Mouse (Mus musculus): ENCODE data around the gene Fam208a. TPM values are rescaled to one million over a fixed set of nuclear protein-coding genes. Genes with fewer than 3 reads are reported as not detected.

Fam208a gene
- total RNA-seq, 1 experiment: 51.8 TPM

DNA sequence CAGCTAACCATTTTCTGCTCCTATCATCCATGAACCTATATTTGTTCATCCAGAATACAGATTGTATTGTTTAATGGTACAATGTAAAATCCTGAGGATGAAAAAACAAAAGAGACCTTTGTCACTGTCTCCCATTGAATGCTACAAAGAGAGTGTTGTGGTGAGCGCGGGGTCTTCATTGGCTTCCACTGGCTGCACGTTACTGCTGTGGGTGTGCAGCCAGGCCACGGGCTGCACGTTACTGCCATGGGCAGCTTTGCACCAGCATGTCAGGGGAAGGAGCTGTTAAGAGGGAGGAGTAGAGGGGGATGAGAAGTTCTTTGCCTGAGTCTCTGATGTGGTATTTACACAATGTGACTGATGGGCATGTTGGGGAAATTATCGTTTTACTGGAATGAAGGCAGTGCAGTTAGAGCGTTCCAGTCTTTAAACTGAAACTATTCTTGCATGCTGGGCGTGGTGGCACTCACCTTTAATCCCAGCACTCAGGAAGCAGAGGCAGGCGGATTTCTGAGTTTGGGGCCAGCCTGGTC, 36.8 kb upstream of the Fam208a start:
- no peak overlapping the region for H3K4me3 ChIP-seq (ENCODE audit: insufficient read depth in 1 of 2, low read depth in 1 of 2, low read length in 2 of 2, poor library complexity in 1 of 2, severe bottlenecking in 1 of 2)
- H3K9me3 ChIP-seq (ENCODE audit: control insufficient read depth, insufficient read depth, low read depth, low read length): no peaks in the 10 kb centered on the region
- no peak overlapping the region for H3K27ac ChIP-seq (ENCODE audit: insufficient read depth, low read depth, low read length, poor library complexity, severe bottlenecking)
- in situ Hi-C loops (cut with MboI; ENCODE audit: low sequenced_read_pairs in 2 of 2, unreplicated experiment in 2 of 2): no loop called here
- H3K9ac ChIP-seq (ENCODE audit: insufficient read depth, low read depth, low read length, poor library complexity, severe bottlenecking): no peak overlapping the region
- H3K36me3 ChIP-seq (ENCODE audit: control insufficient read depth, insufficient read depth, low read length, poor library complexity, severe bottlenecking): peaks cover 6% of the 10 kb centered on the region; the same call in 1 of the 2 replicates
- TF ChIP-seq CHD2 (IDR thresholded peaks at IDR 0.05; ENCODE audit: low read depth, low read length) (no peak), ZNF384 (IDR thresholded peaks at IDR 0.05; ENCODE audit: low read depth, low read length) (no peak), HCFC1 (IDR thresholded peaks at IDR 0.05; ENCODE audit: borderline replicate concordance, insufficient read depth, low read length) (no peak), ZC3H11A (IDR thresholded peaks at IDR 0.05; ENCODE audit: borderline replicate concordance, low read depth, low read length) (no peak), MAFK (IDR thresholded peaks at IDR 0.05; ENCODE audit: insufficient read depth, low read depth, low read length) (no peak)
- DNase-seq (ENCODE audit: low read depth, low spot score): no peak
- H3K4me1 ChIP-seq (ENCODE audit: control insufficient read depth in 2 of 2, insufficient read depth in 2 of 2, low read length in 2 of 2, poor library complexity in 1 of 2): peaks cover 0 to 6% of the 10 kb centered on the region in 2 experiments; a peak in 1 of 4 replicates

DNA sequence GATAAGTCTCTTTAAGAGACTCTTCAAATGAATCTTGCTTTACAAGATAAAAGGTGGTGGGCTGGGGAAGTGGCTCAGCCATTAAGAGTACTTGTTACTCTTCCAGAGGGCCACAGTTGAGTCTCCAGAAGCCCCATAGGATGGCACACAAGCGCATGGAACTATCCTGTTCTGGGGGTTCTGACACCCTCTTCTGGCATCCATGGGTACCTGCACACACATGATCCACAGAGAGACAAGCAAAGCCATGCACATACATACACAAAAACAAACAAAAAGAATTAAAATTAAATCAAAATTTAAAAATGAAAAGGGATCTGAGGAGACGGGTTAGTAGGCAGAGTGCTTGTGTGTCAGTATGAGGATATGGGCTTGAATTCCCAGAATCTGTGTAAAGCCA, 36.0 kb upstream of the Fam208a start:
- TF ChIP-seq ZC3H11A (IDR thresholded peaks at IDR 0.05; ENCODE audit: borderline replicate concordance, low read depth, low read length) (no peak), HCFC1 (IDR thresholded peaks at IDR 0.05; ENCODE audit: borderline replicate concordance, insufficient read depth, low read length) (no peak), MAFK (IDR thresholded peaks at IDR 0.05; ENCODE audit: insufficient read depth, low read depth, low read length) (no peak)
- no peak overlapping the region for H3K27ac ChIP-seq (ENCODE audit: insufficient read depth, low read depth, low read length, poor library complexity, severe bottlenecking)
- H3K4me3 ChIP-seq (ENCODE audit: insufficient read depth in 1 of 2, low read depth in 1 of 2, low read length in 2 of 2, poor library complexity in 1 of 2, severe bottlenecking in 1 of 2): no peak overlapping the region
- H3K36me3 ChIP-seq (ENCODE audit: control insufficient read depth, insufficient read depth, low read length, poor library complexity, severe bottlenecking): peaks cover 6% of the 10 kb centered on the region; the same call in 1 of the 2 replicates
- peaks cover 0 to 6% of the 10 kb centered on the region in 2 experiments; a peak in 1 of 4 replicates for H3K4me1 ChIP-seq (ENCODE audit: control insufficient read depth in 2 of 2, insufficient read depth in 2 of 2, low read length in 2 of 2, poor library complexity in 1 of 2)
- no peaks in the 10 kb centered on the region for H3K9me3 ChIP-seq (ENCODE audit: control insufficient read depth, insufficient read depth, low read depth, low read length)
- no peak overlapping the region for H3K9ac ChIP-seq (ENCODE audit: insufficient read depth, low read depth, low read length, poor library complexity, severe bottlenecking)
- DNase-seq (ENCODE audit: low read depth, low spot score): no peak
- in situ Hi-C loops (cut with MboI; ENCODE audit: low sequenced_read_pairs in 2 of 2, unreplicated experiment in 2 of 2): no loop called here

DNA sequence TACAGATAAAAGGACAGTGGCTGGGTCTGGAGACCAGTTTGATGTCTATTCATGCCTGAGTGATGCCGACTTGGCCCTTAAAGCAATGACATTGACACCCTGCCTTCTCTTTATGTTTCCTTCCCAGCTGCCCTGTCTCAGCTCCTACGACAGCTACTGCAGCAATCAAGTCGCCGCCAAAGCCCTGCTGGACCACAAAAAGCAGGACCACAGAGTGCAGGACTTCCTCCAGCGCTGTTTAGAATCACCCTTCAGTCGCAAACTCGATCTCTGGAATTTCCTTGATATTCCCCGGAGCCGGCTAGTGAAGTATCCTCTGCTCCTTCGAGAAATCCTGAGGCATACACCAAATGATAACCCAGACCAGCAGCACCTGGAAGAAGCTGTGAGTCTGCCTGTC, 34.8 kb upstream of the Fam208a start:
- H3K9ac ChIP-seq (ENCODE audit: insufficient read depth, low read depth, low read length, poor library complexity, severe bottlenecking): no peak overlapping the region
- H3K9me3 ChIP-seq (ENCODE audit: control insufficient read depth, insufficient read depth, low read depth, low read length): no peaks in the 10 kb centered on the region
- in situ Hi-C loops (cut with MboI; ENCODE audit: low sequenced_read_pairs in 2 of 2, unreplicated experiment in 2 of 2): no loop called here
- no peak overlapping the region for H3K27ac ChIP-seq (ENCODE audit: insufficient read depth, low read depth, low read length, poor library complexity, severe bottlenecking)
- H3K4me1 ChIP-seq (ENCODE audit: control insufficient read depth in 2 of 2, insufficient read depth in 2 of 2, low read length in 2 of 2, poor library complexity in 1 of 2): peaks cover 0 to 6% of the 10 kb centered on the region in 2 experiments; a peak in 1 of 4 replicates
- H3K4me3 ChIP-seq (ENCODE audit: insufficient read depth in 1 of 2, low read depth in 1 of 2, low read length in 2 of 2, poor library complexity in 1 of 2, severe bottlenecking in 1 of 2): no peak overlapping the region
- H3K36me3 ChIP-seq (ENCODE audit: control insufficient read depth, insufficient read depth, low read length, poor library complexity, severe bottlenecking): peaks cover 6% of the 10 kb centered on the region; the same call in 1 of the 2 replicates
- no peak for DNase-seq (ENCODE audit: low read depth, low spot score)
- no peak for TF ChIP-seq ZNF384 (IDR thresholded peaks at IDR 0.05; ENCODE audit: low read depth, low read length)
- no peak for TF ChIP-seq MAFK (IDR thresholded peaks at IDR 0.05; ENCODE audit: insufficient read depth, low read depth, low read length)
- no peak for TF ChIP-seq ZC3H11A (IDR thresholded peaks at IDR 0.05; ENCODE audit: borderline replicate concordance, low read depth, low read length)
- TF ChIP-seq CHD2 (IDR thresholded peaks at IDR 0.05; ENCODE audit: low read depth, low read length): no peak
- TF ChIP-seq HCFC1 (IDR thresholded peaks at IDR 0.05; ENCODE audit: borderline replicate concordance, insufficient read depth, low read length): no peak

DNA sequence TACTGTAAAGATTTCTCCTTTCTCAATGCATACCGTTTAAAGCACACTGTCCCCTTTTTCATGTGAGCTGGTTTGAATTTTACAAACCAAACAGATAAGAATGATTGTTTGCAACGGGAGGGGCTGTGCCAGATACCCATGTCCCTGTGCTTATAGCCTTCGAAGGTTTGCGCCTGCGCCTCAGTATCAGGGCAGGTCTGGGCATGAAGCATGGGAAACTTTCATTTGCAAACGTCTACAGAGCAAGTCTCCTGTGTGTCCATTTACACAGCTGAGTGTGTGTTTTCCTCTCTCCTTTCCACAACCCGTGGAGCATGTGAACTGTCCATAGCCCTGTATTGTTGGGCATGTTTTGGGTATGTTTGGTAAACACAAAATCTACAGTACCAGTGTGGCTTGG, 32.2 kb upstream of the Fam208a start:
- Histone ChIP-seq H3K9me3 (ENCODE audit: control insufficient read depth, insufficient read depth, low read depth, low read length) (no peaks in the 10 kb centered on the region), H3K36me3 (ENCODE audit: control insufficient read depth, insufficient read depth, low read length, poor library complexity, severe bottlenecking) (peaks cover 10% of the 10 kb centered on the region; the same call in 1 of the 2 replicates), H3K27ac (ENCODE audit: insufficient read depth, low read depth, low read length, poor library complexity, severe bottlenecking) (no peak overlapping the region), H3K4me3 (ENCODE audit: insufficient read depth in 1 of 2, low read depth in 1 of 2, low read length in 2 of 2, poor library complexity in 1 of 2, severe bottlenecking in 1 of 2) (no peak overlapping the region), H3K9ac (ENCODE audit: insufficient read depth, low read depth, low read length, poor library complexity, severe bottlenecking) (no peak overlapping the region), H3K4me1 (ENCODE audit: control insufficient read depth in 2 of 2, insufficient read depth in 2 of 2, low read length in 2 of 2, poor library complexity in 1 of 2) (peaks cover 2 to 3% of the 10 kb centered on the region in 2 experiments; a peak in 1 of 4 replicates)
- in situ Hi-C loops (cut with MboI; ENCODE audit: low sequenced_read_pairs in 2 of 2, unreplicated experiment in 2 of 2): no loop called here
- no peak for TF ChIP-seq HCFC1 (IDR thresholded peaks at IDR 0.05; ENCODE audit: borderline replicate concordance, insufficient read depth, low read length)
- DNase-seq (ENCODE audit: low read depth, low spot score): no peak

DNA sequence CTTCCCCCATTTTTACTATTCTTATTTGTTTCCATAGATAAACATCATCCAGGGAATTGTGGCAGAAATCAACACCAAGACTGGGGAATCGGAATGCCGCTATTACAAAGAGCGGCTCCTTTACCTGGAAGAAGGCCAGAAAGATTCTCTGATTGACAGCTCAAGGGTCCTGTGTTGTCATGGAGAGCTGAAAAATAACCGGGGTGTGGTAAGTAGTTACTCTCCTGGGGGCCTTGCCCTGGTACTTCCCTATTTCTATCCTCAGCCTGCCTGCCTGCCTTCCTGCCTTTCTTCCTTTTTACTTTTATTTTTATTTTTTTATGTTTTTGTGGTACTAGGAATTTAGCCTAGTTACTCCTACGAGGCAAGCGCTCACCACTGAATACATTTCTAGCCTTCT, 31.1 kb upstream of the Fam208a start:
- Histone ChIP-seq H3K36me3 (ENCODE audit: control insufficient read depth, insufficient read depth, low read length, poor library complexity, severe bottlenecking) (peaks cover 17% of the 10 kb centered on the region; the same call in 1 of the 2 replicates), H3K9me3 (ENCODE audit: control insufficient read depth, insufficient read depth, low read depth, low read length) (no peaks in the 10 kb centered on the region), H3K27ac (ENCODE audit: insufficient read depth, low read depth, low read length, poor library complexity, severe bottlenecking) (no peak overlapping the region), H3K4me1 (ENCODE audit: control insufficient read depth in 2 of 2, insufficient read depth in 2 of 2, low read length in 2 of 2, poor library complexity in 1 of 2) (peaks cover 2 to 3% of the 10 kb centered on the region in 2 experiments; a peak in 1 of 4 replicates), H3K4me3 (ENCODE audit: insufficient read depth in 1 of 2, low read depth in 1 of 2, low read length in 2 of 2, poor library complexity in 1 of 2, severe bottlenecking in 1 of 2) (no peak overlapping the region), H3K9ac (ENCODE audit: insufficient read depth, low read depth, low read length, poor library complexity, severe bottlenecking) (no peak overlapping the region)
- no peak for DNase-seq (ENCODE audit: low read depth, low spot score)
- TF ChIP-seq MAFK (IDR thresholded peaks at IDR 0.05; ENCODE audit: insufficient read depth, low read depth, low read length) (no peak), HCFC1 (IDR thresholded peaks at IDR 0.05; ENCODE audit: borderline replicate concordance, insufficient read depth, low read length) (no peak), ZNF384 (IDR thresholded peaks at IDR 0.05; ENCODE audit: low read depth, low read length) (no peak), ZC3H11A (IDR thresholded peaks at IDR 0.05; ENCODE audit: borderline replicate concordance, low read depth, low read length) (no peak), CHD2 (IDR thresholded peaks at IDR 0.05; ENCODE audit: low read depth, low read length) (no peak)
- in situ Hi-C loops (cut with MboI; ENCODE audit: low sequenced_read_pairs in 2 of 2, unreplicated experiment in 2 of 2): no loop called here

All from ES-E14 (cell line).